Mouse (Mus musculus): ENCODE measurements around the gene Zfp292.

- TF ChIP-seq SIN3A (IDR thresholded peaks at IDR 0.05; ENCODE audit: low read length): no peak
- TF ChIP-seq POLR2A (IDR thresholded peaks at IDR 0.05; ENCODE audit: low read depth, low read length): no peak
- TF ChIP-seq MYC (IDR thresholded peaks at IDR 0.05; ENCODE audit: low read depth, low read length): no peak
- TF ChIP-seq CTCF (conservative IDR thresholded peaks at IDR 0.05 in 1 of 2, IDR thresholded peaks at IDR 0.05 in 1 of 2; ENCODE audit: low read depth in 2 of 2, low read length in 2 of 2): no peak
- no peak for TF ChIP-seq KAT2A (IDR thresholded peaks at IDR 0.05; ENCODE audit: insufficient replicate concordance, low read length)
- TF ChIP-seq E2F4 (IDR thresholded peaks at IDR 0.05; ENCODE audit: insufficient replicate concordance, low read depth, low read length): no peak
- TF ChIP-seq RCOR1 (conservative IDR thresholded peaks at IDR 0.05; ENCODE audit: low read depth, low read length): no peak
- no peak for TF ChIP-seq HCFC1 (IDR thresholded peaks at IDR 0.05; ENCODE audit: low read depth, low read length)
Observed at GRCm38 (mm10) chr4:34756163-34756562, 126.6 kb downstream of the Zfp292 start, which contains the start of gene Gm136.
